Mouse (Mus musculus): ENCODE data around the gene Pisd.
"Not testable (repeated sequence)": the region's sequence is repeated elsewhere in the genome, so short reads cannot be mapped to it uniquely, and the experiment has no call there.

Pisd gene

DNA sequence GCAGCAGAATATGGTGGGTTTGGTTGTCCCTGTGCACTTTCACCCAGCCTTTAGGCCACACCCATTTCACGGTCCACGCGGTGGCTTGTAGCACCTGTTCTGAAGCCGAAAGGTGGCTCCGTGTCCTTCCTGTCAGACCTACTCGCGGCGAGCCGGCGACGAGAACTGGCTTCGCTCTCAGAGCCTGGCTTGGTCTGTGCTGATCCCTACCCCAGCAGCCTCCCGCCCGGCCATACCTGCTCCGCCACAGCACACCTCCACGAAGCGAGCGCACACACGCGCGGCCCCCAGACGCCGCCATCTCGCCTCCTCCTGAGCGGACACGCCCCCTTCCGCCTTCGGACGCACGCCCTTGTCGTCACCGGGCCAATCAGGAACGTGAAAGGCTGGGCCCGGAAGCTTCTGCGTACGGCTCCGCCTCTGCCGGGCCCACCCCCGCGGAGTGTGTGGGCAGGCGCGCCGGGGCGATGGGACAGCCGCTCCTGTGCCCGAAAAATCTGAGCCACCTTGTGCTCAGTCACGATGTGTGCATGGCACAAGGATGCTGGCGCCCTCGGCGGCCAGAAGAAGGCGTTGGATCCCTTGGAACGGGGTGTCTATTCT, at the start of gene Pisd:
Pisd (minus strand) TSS at position 334 of the 603 bp plus-strand sequence.
- DNase-seq, result peak; percentile 98

DNA sequence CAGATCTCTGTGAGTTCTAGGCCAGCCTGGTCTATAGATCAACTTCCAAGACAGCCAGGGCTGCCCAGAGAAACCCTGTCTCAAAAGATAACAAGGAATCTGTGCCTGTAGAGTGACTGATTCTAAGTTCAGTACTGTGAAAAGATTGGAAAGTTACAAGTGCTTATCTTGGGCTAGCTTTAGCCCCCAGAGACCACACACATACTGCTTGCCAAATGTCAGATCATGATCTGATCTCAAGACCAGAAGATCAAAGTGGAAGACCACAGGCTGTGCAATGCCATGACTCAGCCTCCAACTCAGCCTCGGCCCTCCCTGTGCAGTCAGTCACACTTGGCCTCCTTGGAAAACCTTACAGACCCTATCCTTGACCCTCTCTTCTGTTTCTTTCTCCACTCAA, 49.1 kb upstream of the Pisd start:
- no peak for DNase-seq

DNA sequence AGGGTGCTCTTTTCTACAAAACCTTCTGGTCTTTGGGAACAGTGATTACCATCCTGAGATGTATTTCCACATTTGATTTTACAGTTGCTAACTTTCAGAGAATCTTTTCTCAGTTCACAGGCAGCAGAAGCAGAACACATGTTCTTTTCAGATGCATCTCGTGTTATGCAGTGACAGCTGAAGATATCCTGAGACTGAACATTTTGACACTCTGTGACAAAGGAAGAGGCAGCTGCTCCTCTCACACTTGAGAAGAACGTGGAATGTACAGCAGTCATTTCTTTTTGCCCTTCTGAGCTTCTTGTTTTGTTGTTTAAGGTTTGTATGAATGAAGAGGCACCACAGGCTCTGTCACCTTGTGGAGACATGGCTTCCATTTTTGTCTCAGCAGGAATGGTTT, 44.6 kb upstream of the Pisd start:
- DNase-seq, result no peak

DNA sequence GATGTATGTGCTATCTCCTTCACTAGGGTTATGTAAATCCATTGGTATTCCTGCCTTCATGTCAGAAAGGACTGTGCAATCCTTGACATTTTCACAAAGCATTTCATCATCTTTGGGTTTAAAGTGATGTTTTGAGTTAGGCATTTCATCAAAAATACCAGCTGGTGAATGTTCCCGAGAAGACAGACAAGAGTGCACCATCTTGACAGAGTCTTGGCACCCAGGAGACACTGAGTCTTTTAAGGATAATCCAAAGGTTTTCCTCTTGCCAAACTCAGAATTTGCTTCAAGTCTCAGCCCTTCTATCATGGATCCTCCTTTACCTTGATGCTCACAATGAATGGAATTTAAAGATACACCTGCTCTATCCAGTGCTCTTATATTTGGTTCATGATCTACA, 43.3 kb upstream of the Pisd start:
- DNase-seq, result not testable (repeated sequence)

- DNase-seq, result no peak
Measured at GRCm38 (mm10) chr5:32827009-32827408, 41.6 kb upstream of the Pisd start, which contains the start of gene Gm20671. Gene Gm20671 (minus strand): TSS chr5:32827109.

GRCm38 (mm10) chr5:32820471-32820870, 35.0 kb upstream of the Pisd start:
- no peak for DNase-seq

GRCm38 (mm10) chr5:32815396-32815795, 29.9 kb upstream of the Pisd start:
- no peak for DNase-seq

- DNase-seq, result not testable (repeated sequence)
Measured at GRCm38 (mm10) chr5:32786454-32786853, 1.0 kb upstream of the Pisd start.

GRCm38 (mm10) chr5:32784726-32785125, 720 bp downstream of the Pisd start:
- no peak for DNase-seq

- no peak for DNase-seq
Measured at GRCm38 (mm10) chr5:32781596-32781995, 3.9 kb downstream of the Pisd start.

- DNase-seq, result no peak
Measured at GRCm38 (mm10) chr5:32778168-32778567, 7.3 kb downstream of the Pisd start.

DNA sequence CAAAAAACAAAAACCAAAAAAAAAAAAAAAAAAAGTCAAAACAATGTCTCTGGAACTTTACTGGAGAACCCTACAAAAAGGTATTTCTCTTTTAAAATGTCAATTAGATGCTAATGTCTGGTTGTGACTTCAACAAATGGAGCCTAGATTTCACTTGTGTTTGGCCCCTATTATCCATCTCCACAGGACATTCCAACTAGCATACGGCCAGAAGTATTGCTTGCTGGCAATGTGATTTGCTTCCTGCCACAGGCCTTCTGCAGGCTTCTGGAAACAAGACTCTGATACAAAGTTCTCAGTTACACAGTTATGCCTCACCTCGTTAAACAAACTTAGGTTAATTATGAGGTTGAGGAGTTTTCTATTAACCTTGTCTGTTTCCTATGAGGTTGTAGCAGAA, 13.1 kb downstream of the Pisd start:
- no peak for DNase-seq

DNA sequence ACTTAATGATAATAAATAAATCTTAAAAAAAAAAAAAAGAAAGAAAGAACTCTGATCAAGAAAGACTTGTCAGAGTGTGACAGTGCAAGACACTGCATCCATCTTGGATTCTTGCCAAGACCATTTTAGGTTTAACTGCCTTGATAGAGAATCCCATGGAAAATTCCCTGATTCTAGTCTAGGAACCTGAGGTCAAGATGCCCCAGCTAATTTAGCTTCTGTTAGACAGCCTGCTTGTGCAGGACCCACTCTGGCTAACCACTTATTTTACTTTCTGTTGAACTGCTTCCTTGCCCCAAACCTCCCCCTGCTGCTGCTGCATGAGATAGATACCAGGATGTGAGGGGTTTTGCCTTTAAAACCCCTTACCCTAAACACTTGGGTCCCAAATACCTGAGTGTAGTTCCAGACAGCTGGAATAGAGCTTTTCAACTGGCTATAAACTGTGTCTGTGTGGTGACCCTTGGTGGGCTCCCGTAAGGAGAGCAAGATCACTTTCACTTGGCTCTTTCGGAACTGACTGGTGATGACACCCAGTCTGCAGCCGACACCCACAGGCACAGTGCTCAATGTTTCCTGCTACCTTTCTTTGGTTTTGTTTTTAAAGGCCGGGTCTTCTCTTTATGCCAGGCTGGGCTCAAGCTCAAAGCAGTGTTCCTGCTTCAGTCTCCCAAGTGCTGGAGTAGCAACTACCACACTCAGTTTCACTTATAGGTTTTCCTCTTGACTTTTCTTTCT, 17.6 kb downstream of the Pisd start:
- DNase-seq, result no peak

- no peak for DNase-seq
Measured at GRCm38 (mm10) chr5:32767004-32767403, 18.4 kb downstream of the Pisd start.

DNA sequence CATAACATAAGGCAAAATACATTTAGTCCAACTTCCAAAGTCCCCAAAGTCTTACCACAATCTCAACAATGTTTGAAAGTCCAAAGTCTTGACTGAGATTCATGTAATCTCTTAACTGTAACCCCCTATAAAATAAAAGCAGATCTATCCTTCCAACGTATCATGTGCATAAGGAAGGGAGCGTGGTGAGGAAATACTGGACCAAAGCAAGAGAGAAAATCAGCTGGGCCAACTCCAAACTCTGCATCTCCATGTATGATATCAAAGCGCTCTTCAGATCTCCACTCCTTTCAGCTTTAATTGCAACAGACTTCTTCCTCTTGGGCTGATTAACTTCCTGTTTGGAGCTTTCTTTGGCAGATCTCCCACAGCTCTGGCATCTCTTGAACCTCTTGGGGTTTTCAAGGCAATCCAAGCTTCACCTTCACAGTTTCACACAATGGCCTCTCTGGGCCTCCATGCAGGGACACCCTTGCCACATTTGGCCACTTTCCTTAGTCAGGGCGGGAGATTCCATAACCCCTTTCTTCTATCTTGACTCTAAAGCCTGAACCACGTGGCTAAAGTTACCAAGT, 23.8 kb downstream of the Pisd start:
- no peak for DNase-seq

GRCm38 (mm10) chr5:32760787-32761186, 24.7 kb downstream of the Pisd start:
- DNase-seq, result no peak

DNA sequence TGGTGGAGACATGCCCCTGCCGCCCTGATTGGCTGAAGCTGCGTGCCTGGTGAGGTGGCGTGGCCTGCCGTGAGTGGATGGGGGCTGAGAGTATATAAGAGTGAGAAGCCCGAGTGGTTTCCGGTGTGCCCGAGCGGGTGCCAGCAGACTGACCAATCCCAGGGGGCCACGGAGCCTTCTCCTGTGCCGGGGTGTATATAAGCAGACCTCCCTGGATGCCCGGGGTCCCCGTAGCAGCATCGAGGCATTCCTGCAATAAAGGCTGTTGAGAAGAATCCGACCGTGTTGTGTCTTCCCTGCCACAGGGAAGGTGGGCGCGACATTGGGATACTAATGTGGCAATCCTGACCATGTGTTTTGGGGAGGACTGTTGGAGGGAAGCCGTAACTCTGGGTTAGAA, 25.1 kb downstream of the Pisd start:
- DNase-seq, result not testable (repeated sequence)

- no peak for DNase-seq
Measured at GRCm38 (mm10) chr5:32759662-32760061, 25.8 kb downstream of the Pisd start.

GRCm38 (mm10) chr5:32756141-32756540, 29.3 kb downstream of the Pisd start:
- DNase-seq, result no peak

DNA sequence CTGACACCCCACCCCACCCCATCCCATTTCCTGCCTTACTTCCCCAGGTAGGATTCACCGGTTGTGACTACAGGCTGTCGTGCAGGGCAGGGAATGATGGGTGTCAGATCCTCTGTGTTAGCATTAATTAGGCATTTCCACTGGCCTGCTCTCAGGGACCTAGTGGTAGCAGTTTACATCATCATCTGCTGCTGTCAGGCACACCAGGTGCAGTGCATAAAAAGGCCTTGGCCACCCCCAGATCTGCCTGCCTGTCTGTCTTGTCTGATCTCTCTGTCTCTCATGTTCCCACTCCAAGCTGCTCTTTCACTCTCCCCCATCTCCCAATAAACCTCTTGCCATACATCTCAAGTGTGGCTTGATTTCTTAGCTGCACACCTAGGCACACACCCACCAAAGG, 33.7 kb downstream of the Pisd start:
- no peak for DNase-seq

DNA sequence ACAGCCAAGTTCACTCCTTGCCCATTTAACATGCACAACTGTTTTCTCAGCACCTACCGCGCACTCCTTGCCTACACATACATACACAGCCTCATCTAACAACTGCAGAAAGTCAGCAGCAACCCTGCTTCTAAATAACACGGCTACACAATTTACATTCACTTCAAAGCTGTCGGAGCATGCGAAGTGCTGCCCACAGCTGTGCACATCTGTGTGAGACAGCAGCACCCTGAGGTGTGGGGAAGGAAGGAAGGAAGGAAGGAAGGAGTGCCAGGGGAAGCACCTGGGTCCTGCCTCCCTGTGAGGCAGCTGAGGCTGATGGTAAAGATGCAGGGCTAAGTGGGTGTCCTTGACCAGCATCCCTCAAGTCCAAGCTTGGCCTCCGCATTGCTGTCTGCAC, 36.5 kb downstream of the Pisd start:
- DNase-seq, result no peak

DNA sequence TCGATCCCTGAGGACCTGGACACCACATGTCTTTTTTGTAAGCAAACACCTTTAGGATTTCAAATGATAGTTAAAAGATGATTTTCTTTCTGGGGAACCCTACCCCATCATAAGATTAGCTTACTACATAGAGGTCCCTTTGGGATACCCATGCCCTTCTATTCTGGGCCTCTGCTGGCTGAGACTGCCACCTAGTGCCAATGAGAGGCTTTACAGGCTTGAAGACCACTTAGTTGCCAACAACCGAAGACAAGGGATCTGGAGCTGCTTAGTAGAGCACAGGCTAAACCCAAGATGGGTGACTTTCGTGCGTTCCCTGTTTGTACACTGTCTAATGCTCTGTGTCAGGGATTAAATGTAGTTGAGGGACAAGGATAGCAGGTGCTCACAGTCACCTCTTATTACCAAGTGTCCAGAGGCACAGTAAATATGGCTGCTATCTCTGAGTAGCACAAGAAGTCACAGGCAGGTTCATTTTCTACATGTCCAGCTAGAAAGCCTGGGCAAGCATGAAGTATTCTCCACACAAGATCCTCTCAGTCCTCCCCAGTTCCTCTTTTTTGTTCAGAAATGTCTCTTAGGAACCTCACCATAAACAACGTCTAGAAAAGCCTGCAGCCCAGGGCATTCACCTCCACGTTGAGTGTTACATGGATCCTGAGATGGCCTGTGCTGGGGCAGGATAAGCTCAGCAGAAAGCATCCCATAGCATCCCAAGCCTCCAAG, 37.6 kb downstream of the Pisd start:
- peak; percentile 76 for DNase-seq

Data from embryo, embryonic 11 days (tissue).